Mouse (Mus musculus) gastrocnemius, postnatal 4 days (tissue): ENCODE measurements around the gene Pld2. TPM values are rescaled to one million over a fixed set of nuclear protein-coding genes. Genes with fewer than 3 reads are reported as not detected.

Experiments used
- total RNA-seq, 2 experiments: library from RNA; stranded (reverse); gene quantifications; 2 replicates each; pipeline ENCODE4 v1.2.3; 2021

The Pld2 gene
- total RNA-seq, 2 experiments from 2014 or later: 23.4 to 23.6 TPM

Other genes starting within 250 kb of the Pld2 start
- gene Alox12e, start 217.4 kb upstream of the Pld2 start, total RNA-seq: under 1 TPM in 1 of 2 experiments, not detected in 1; 0.13 TPM
- under 1 TPM; 0.13 to 0.25 TPM for gene Alox15, start 188.0 kb upstream of the Pld2 start, total RNA-seq
- gene Pelp1, start 130.0 kb upstream of the Pld2 start, total RNA-seq: 10 to 100 TPM; 26.1 to 26.5 TPM
- gene Arrb2, start 107.4 kb upstream of the Pld2 start, total RNA-seq: 10 to 100 TPM; 20.4 to 24.7 TPM
- 10 to 100 TPM; 11.2 TPM for gene Med11, start 88.1 kb upstream of the Pld2 start, total RNA-seq
- gene Zmynd15, start 80.6 kb upstream of the Pld2 start, total RNA-seq: 1 to 10 TPM in 1 of 2 experiments, under 1 TPM in 1; 0.96 to 1.3 TPM
- 1 to 10 TPM; 5.0 to 5.1 TPM for gene Cxcl16, start 80.1 kb upstream of the Pld2 start, total RNA-seq
- gene Tm4sf5, start 34.8 kb upstream of the Pld2 start, total RNA-seq: not detected
- gene Vmo1, start 25.4 kb upstream of the Pld2 start, total RNA-seq: under 1 TPM; 0.86 to 0.88 TPM
- gene Gltpd2, start 20.9 kb upstream of the Pld2 start, total RNA-seq: under 1 TPM in 1 of 2 experiments, not detected in 1; 0.25 TPM
- 100 to 1,000 TPM; 349 to 357 TPM for gene Psmb6, start 14.7 kb upstream of the Pld2 start, total RNA-seq
- gene Gm40193, start 7.1 kb upstream of the Pld2 start, total RNA-seq: not detected
- gene Mink1, start 22.8 kb downstream of the Pld2 start, total RNA-seq: 10 to 100 TPM; 44.8 to 46.3 TPM
- gene 4930544D05Rik, start 75.8 kb downstream of the Pld2 start, total RNA-seq: not detected
- gene Chrne, start 79.2 kb downstream of the Pld2 start, total RNA-seq: 10 to 100 TPM; 13.8 to 21.4 TPM
- gene Gp1ba, start 99.1 kb downstream of the Pld2 start, total RNA-seq: under 1 TPM; 0.32 to 0.39 TPM
- gene Rnf167, start 107.2 kb downstream of the Pld2 start, total RNA-seq: 10 to 100 TPM; 43.5 to 44.0 TPM
- 100 to 1,000 TPM; 222 TPM for gene Slc25a11, start 107.4 kb downstream of the Pld2 start, total RNA-seq
- gene Pfn1, start 114.6 kb downstream of the Pld2 start, total RNA-seq: 100 to 1,000 TPM; 620 to 621 TPM
- 1,000 to 10,000 TPM; 4,042 to 4,361 TPM for gene Eno3, start 117.1 kb downstream of the Pld2 start, total RNA-seq
- gene Spag7, start 129.4 kb downstream of the Pld2 start, total RNA-seq: 100 to 1,000 TPM; 119 to 129 TPM
- 10 to 100 TPM; 18.1 to 20.3 TPM for gene Camta2, start 148.0 kb downstream of the Pld2 start, total RNA-seq
- gene Inca1, start 160.1 kb downstream of the Pld2 start, total RNA-seq: 1 to 10 TPM; 2.0 to 3.0 TPM
- 100 to 1,000 TPM; 162 to 166 TPM for gene Kif1c, start 160.5 kb downstream of the Pld2 start, total RNA-seq
- gene Zfp3, start 224.1 kb downstream of the Pld2 start, total RNA-seq: 10 to 100 TPM; 11.8 to 13.6 TPM